Mouse (Mus musculus) erythroid progenitor cell, adult 5-6 weeks (primary cell): ENCODE measurements around the gene Crebrf. TPM values are rescaled to one million over a fixed set of nuclear protein-coding genes. Genes with fewer than 3 reads are reported as not detected.

Source experiments
- ATAC-seq: replicated peaks from 2 replicates; pipeline ENCODE4 v1.8.0; 2016; ENCODE audit warnings: moderate number of reproducible peaks, mild to moderate bottlenecking, moderate TSS enrichment, inconsistent platforms; ENCODE audit not compliant: poor library complexity, low FRiP score, severe bottlenecking
- total RNA-seq, 2 experiments: library from RNA; stranded (forward) in 1 of 2; stranded (reverse) in 1 of 2; fragments of 150-400 nt in 1 of 2; fragments of 186-747, 209-891 nt in 1 of 2; gene quantifications; 2 replicates each; pipeline versions ENCODE4 v1.2.3 to v1.2.4; 2015 to 2017; ENCODE audit warnings: low replicate concordance in 2 of 2

Crebrf gene
- total RNA-seq (2015; ENCODE audit: low replicate concordance): 9.6 and 17.7 TPM in 2 replicates
- 10.4 and 25.2 TPM in 2 replicates for total RNA-seq (2017; ENCODE audit: low replicate concordance)

- peak; percentile 89 for ATAC-seq
Measured at GRCm38 (mm10) chr17:26715271-26715758, at the start of gene Crebrf. Crebrf (plus strand) TSS chr17:26715650.

GRCm38 (mm10) chr17:26671268-26671667 lies 44.2 kb upstream of the Crebrf start:
- no peak for ATAC-seq

GRCm38 (mm10) chr17:26675845-26676244 lies 39.6 kb upstream of the Crebrf start:
- ATAC-seq: no peak

- ATAC-seq: peak; percentile 93
Measured at GRCm38 (mm10) chr17:26676252-26676615, 39.2 kb upstream of the Crebrf start.

GRCm38 (mm10) chr17:26676616-26677376 lies 38.7 kb upstream of the Crebrf start:
- ATAC-seq: peak; percentile 85

- no peak for ATAC-seq
Measured at GRCm38 (mm10) chr17:26677711-26678637, 37.5 kb upstream of the Crebrf start.

DNA sequence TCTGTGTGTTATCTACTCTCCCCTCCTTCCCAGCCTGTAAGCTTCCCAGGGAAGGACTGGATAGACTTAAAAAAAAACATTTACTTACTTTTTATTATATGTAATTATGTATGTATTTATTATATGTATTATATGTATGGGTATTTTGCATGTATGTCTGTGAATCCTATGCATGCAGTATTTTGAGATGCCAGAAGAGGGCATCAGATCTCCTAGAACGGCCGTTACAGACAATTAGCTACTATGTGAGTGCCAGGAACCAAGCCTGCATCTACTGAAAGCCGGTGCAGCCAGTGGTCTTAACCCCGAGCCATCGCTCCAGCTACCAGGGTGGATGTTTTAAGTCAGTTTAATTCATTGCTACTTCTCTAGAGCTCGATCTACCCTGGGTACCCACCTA lies 34.2 kb upstream of the Crebrf start:
- ATAC-seq: no peak

DNA sequence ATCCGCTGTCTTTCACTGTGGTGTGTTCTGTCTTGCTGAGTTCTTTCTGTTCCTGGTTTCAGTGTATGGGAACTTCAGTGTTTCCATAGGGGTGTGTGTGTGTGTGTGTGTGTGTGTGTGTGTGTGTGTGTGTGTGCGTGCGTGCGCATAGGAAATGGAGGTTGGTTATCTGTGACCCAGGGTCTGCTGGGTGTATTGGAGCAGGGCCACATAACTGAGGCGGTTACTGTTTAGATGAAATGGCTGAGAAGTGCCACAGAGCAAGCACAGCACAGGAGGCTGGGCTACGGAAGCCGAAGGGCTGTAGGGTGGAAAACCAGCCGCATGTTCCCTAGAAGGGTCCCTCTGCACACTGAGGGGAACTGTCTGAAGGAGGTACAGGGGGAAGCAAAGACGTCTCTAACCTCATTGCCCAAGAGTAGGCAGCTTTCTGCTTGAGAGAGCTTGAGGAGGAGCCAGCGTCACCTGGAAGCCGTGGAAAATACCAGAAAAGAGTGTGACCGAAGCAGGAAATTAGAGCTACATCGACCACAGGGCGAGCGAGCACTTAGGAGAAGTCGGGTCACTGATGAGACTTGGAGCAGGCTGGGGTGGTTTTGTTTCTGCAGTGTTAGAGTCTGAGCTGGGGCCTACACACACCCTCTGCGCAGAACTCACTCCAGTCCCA lies 29.0 kb upstream of the Crebrf start:
- no peak for ATAC-seq

DNA sequence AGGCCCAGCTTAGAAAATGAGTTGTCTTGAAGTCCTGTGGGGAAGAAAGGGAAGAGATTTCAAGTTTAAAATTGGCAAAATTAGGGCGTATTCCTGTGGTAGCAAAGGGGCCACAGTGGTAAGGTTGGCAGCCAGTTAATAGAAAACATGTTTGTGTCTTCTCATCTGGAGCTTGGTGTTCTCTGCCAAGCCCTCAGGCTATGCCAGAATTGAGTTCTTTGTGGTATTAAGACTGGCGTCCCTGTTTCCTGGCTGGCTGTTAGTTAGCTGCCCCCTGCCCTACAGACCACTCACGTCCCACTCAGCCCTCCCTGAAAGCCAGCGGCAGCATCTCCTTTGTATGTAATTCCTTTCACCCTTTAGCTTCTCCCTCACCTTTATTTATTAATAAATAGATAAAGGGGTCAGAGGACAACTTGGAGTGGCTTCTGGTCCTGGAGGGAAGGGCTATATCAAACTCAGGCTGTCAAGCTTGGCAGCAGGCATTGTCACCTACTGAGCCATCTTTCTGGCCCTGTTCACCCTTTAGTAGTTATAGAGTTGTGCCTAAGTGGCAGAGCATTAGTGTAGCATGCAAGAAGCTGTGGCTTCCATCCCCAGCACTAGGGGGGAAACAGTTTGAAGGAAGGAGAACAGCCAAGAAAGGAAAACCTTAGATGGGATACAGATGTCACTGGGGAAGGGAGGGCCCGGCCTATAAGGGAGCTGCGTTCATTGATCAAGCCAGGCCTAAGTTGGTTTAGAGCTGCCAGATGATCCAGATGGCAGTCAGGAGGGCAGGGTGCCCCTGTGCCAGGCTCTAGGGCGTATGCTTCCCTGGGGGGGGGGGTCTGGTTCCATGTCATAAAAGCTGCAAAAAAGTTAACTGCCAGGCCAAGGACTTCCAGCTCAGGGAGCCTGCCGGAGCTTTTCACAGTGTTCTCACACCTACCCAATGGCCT lies 26.4 kb upstream of the Crebrf start:
- no peak for ATAC-seq

GRCm38 (mm10) chr17:26689810-26690209 lies 25.6 kb upstream of the Crebrf start:
- ATAC-seq: no peak

DNA sequence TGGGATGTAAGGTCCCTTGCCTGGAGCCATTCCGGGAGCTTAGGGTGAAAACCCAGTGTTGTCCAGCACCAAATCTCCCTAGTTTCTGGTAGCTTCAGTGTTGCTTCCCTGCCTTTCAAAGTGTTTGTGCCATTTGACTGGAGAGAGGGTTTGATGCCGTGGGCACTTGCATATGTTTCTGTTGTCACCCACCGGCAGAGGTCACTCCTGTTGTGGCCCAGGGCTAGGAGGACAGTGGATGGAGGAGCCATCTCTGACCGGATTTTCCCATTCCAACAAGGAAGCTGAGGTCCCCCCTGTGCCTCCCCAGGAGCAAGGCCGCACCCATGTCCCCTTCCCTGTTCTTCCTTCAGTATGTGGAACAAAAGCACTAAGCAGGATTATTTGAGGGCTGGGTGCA lies 25.2 kb upstream of the Crebrf start:
- no peak for ATAC-seq

DNA sequence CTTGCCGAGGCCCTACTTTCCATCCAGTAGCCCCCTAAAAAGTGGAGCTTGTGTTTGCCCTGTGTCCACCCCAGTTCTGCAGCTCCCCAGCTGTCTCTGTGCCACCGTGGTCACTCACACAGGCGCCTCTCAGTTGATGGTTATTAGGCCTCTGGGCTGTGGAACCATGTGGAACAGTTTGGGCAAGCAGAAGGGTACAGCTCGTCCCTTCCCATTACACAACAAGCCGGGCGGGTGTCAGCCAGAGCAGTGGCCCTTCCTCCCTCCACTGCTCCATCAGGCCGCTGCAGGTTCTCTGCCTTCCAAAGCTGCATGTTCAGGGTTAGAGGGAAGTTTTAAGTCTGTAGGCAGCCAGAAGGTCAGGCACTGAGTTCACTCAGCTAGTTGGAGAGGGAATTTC lies 24.3 kb upstream of the Crebrf start:
- no peak for ATAC-seq

GRCm38 (mm10) chr17:26693424-26693823 lies 22.0 kb upstream of the Crebrf start:
- ATAC-seq: no peak

DNA sequence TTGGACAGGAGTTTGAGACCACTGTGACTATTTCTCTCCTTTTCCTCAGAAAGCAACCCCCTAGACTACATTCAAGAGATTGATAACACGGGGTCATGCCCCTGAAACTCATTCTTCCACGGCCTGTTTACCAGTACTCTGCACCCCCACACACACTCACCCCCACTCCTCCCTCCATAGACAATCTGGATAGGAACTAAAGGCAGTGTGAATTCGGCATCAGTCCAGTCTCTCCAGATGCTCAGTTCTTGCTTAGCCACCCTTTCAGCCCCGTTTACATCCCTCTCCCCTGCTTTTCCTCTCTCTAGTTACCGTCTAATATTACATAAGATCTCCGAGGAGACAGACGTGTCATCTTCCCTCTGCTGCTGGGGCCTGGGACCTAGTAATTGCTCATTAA lies 21.3 kb upstream of the Crebrf start:
- no peak for ATAC-seq

DNA sequence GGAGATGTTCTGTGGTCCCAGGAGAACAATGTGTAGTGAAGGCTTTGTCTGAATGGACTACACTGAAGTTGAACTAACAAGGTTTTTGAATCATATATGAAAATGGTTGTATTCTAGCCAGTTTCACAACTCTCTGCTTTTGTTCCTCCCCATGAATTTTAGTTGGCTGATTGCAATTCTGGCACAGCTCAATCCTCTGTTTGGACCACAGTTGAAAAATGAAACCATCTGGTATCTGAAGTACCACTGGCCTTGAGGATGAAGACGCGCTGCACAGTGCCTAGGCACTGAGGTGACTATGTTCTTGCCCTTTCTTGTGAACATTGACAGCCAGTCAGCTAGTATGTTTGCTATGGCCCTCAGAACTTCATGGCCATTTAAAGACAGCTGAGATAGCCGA lies 20.3 kb upstream of the Crebrf start:
- ATAC-seq: no peak

GRCm38 (mm10) chr17:26698846-26699245 lies 16.6 kb upstream of the Crebrf start:
- ATAC-seq: peak; percentile 71; the same call in 1 of the 2 replicates

- no peak for ATAC-seq
Measured at GRCm38 (mm10) chr17:26699819-26700616, 15.4 kb upstream of the Crebrf start.

- ATAC-seq: no peak
Measured at GRCm38 (mm10) chr17:26701565-26701964, 13.9 kb upstream of the Crebrf start.
